Mouse (Mus musculus) lung, adult 2 months (tissue): ENCODE results near the gene Nhp2.
A peak's percentile ranks its signal among the peaks of the same experiment; 100 is the strongest.

ENCODE experiments used
- CTCF ChIP-seq: fragments of 200-500 bp; IDR thresholded peaks from 2 replicates; pipeline ENCODE4 v1.5.1; 2011; ENCODE audit warnings: mild to moderate bottlenecking, low read length, control low read depth; ENCODE audit not compliant: insufficient read depth
- POLR2A ChIP-seq: fragments of 200-500 bp; IDR thresholded peaks from 2 replicates; pipeline ENCODE4 v1.6.1; 2011; ENCODE audit warnings: low read depth, mild to moderate bottlenecking, control low read depth, low read length, borderline replicate concordance; ENCODE audit errors: extremely low read depth

- peak; percentile 66 for TF ChIP-seq CTCF
- TF ChIP-seq POLR2A, result 0 out of 2 replicates have a peak, but pooled peaks have one; percentile 24
These were observed 16.8 kb downstream of the Nhp2 start for GRCm38 (mm10) chr11:51636323-51636684.
